Mouse (Mus musculus): ENCODE measurements around the gene Marcksl1. TPM values are rescaled to one million over a fixed set of nuclear protein-coding genes. Genes with fewer than 3 reads are reported as not detected.

Marcksl1 gene
- total RNA-seq, 2 experiments from 2014 or later, result 0.64 to 1.1 TPM

DNA sequence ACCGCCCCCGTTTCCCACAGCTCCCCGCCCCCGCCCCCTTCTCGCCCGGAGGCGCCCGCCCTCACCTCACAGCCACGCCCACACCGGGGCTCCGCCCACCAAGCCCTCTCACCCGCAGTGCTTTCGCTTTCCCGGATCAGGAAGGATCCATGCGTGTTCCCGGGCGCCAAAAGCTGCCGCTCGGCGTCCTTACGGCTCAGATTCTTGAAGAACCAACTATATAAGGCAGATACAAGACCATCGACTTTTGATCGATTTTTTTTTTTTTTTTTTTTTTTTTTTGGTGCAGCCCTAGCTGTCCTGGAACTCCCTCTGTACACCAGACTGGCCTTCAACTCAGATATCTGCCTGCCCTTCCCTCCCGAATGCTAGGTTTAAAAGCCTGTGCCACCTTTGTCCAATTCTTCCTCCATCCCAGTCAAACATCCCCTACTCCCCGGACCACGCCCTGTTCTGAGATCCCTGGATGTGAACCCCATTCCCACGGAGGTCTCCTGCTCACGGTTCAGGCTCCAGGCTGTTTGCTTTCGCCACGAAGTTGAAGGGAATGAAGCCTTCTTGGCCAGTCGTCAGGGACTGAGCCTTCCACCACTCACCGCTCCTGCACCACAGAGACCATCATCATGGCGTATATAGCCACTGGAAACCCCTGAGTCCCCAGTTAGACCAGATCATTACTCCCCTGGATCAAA, 43.3 kb downstream of the Marcksl1 start:
- DNase-seq (ENCODE audit: low spot score), result peak; percentile 87

- no peak for DNase-seq (ENCODE audit: low spot score)
These were observed 44.0 kb downstream of the Marcksl1 start for GRCm38 (mm10) chr4:129557256-129557808.

DNA sequence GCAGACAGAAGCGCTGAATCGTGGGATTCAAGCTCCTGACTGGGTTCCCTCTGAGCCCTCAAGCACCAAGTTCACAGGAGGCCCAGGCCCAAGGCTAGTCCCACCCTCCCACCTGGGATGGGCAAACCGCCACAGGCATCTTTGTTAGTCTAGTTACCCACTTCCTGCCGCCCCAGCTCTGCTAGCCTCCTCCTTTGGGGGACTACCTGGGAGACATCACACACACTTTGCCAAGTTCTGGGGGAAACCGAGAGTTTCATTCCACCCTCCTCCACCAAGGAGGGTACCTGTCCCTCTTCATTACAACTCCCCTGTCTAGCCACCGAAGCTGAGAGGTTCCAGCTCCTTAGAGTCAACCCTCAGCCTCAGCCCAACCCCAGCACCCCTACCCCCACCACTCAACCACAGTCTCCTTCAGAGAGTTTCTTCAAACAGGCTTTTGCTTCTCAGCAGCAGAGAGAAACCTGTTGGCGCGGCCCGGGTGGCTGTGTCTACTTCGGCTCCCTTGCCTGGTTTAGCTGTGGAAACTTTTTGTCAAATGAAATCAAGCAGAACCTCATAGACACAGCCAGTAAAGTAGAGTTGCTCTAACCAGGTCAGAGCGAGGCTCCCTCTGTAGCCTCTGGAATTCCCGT, 45.1 kb downstream of the Marcksl1 start:
- DNase-seq (ENCODE audit: low spot score), result no peak

DNA sequence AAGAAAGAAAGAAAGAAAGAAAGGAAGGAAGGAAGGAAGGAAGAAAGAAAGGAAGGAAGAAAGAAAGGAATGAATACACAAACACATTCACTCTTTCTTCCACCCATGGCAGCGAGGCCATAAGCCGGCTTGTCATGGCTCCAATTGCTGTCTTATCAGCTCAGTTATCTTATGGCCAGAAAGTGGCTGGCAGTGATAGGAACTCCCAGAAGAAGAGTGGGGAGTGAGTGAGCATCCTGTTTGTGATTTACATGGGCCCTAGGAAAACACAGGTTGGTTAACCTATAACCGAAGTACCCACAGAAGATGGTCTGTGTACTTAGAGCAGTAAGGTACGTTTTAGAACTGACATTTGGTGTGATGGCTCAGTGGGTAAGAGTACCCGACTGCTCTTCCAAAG, 47.8 kb downstream of the Marcksl1 start:
- DNase-seq (ENCODE audit: low spot score), result no peak

- DNase-seq (ENCODE audit: low spot score), result no peak
These were observed 50.3 kb downstream of the Marcksl1 start for GRCm38 (mm10) chr4:129563718-129564117.

DNA sequence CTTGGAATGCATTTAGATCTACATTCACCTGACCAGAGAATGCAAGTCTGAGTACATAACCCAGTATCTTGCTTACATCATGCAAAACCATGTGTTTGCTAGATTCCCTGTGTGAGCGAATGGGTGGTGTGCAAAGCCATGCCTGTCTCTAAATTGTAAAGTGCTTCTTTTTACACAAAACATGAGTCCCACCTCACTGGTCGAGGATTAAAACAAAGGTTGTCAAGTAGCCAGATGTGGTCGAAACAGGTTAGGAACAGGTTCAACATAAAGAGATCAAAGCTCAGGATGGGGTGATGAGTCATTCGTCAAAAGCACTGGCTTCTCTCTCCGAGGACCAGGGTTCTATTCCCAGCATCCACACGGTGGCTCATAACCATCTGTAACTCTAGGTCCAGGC, 51.8 kb downstream of the Marcksl1 start:
- no peak for DNase-seq (ENCODE audit: low spot score)

Small RNA genes lying within 50 kb of the gene (microRNA-seq; reads per million reads assigned to microRNA genes)
- not detected for gene Mir8119

Other genes starting within 250 kb of the Marcksl1 start
- gene Sync, start 226.0 kb upstream of the Marcksl1 start, total RNA-seq (2021), result 10 to 100 TPM; 49.2 to 49.5 TPM
- gene Rbbp4, start 178.2 kb upstream of the Marcksl1 start, total RNA-seq (2021), result 10 to 100 TPM; 34.6 to 45.1 TPM
- 10 to 100 TPM; 24.9 to 30.2 TPM for gene Zbtb8os, start 177.9 kb upstream of the Marcksl1 start, total RNA-seq (2021)
- gene Zbtb8a, start 135.5 kb upstream of the Marcksl1 start, total RNA-seq (2021), result under 1 TPM; 0.59 to 0.82 TPM
- not detected for gene Zbtb8b, start 72.7 kb upstream of the Marcksl1 start, total RNA-seq (2021)
- gene Bsdc1, start 52.0 kb upstream of the Marcksl1 start, total RNA-seq (2021), result 10 to 100 TPM; 36.4 to 41.2 TPM
- gene Tssk3, start 22.6 kb upstream of the Marcksl1 start, total RNA-seq (2021), result not detected
- gene Fam229a, start 22.4 kb upstream of the Marcksl1 start, total RNA-seq (2021), result not detected
- gene Hdac1, start 29.1 kb downstream of the Marcksl1 start, total RNA-seq (2021), result 1 to 10 TPM; 7.7 to 8.2 TPM
- gene Lck, start 60.1 kb downstream of the Marcksl1 start, total RNA-seq (2021), result not detected
- gene Fam167b, start 65.0 kb downstream of the Marcksl1 start, total RNA-seq (2021), result not detected
- gene Eif3i, start 87.1 kb downstream of the Marcksl1 start, total RNA-seq (2021), result 100 to 1,000 TPM; 132 to 136 TPM
- 10 to 100 TPM; 28.8 to 32.9 TPM for gene Tmem234, start 87.1 kb downstream of the Marcksl1 start, total RNA-seq (2021)
- under 1 TPM; 0.71 to 0.84 TPM for gene Dcdc2b, start 100.7 kb downstream of the Marcksl1 start, total RNA-seq (2021)
- 1 to 10 TPM; 7.4 to 8.8 TPM for gene Iqcc, start 105.5 kb downstream of the Marcksl1 start, total RNA-seq (2021)
- 10 to 100 TPM; 28.7 to 29.2 TPM for gene Ccdc28b, start 110.4 kb downstream of the Marcksl1 start, total RNA-seq (2021)
- gene Txlna, start 127.5 kb downstream of the Marcksl1 start, total RNA-seq (2021), result 10 to 100 TPM; 17.4 to 18.6 TPM
- 10 to 100 TPM; 74.1 to 78.0 TPM for gene Kpna6, start 159.2 kb downstream of the Marcksl1 start, total RNA-seq (2021)
- 1 to 10 TPM; 3.0 to 3.9 TPM for gene Tmem39b, start 183.3 kb downstream of the Marcksl1 start, total RNA-seq (2021)
- 10 to 100 TPM; 22.7 to 24.3 TPM for gene Khdrbs1, start 228.7 kb downstream of the Marcksl1 start, total RNA-seq (2021)

Data from gastrocnemius, adult 18-20 months (tissue).